Mouse (Mus musculus) ovary, postnatal 36 days (tissue): ENCODE measurements around the gene Snrpa.

Experiments used
- DNase-seq: peaks from one replicate; pipeline ENCODE4 v3.0.0; 2022; ENCODE audit warnings: low spot score, mixed read lengths

Gene Snrpa

DNA sequence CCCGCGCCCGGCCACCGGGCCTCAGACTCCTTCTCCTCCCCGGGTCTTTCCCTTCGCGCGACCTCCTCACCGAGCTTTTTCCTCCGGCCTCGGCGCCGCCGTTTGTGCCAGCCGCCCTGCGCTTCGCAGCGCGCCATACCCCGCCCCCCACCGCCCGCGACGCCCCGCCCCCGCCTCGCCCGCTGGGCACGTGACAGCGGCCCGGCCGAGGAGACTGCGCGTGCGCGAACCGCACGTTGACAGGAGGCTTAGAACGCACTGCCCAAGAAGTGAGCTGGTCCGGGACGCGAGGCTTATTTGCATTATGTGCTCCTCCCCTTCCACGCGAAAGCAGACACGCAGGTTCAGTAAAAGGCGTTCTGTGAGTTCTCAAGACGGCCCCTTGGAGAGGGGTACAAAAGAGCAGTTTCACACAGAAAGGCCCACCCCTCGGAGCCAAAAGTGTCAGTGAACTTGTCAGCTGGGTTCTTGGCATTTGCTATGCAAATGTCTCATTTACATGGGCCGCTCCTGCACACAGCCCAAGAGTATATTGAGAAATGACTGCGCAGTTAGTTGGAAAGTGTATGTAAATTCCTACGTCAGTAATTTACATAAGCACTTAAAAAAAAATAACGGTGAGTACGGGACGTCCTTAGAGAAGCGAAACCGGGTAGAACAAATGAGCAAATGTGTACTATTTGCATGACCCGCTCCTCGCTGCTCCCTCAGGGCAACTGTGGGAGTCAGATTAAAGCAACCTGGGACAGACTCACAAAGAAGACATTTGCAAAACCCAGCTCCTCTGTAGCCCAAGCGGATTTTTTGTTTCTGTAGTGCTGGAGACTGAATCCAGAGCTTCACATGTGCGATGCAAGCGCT lies 29.2 kb downstream of the Snrpa start, which contains the start of gene Egln2:
Egln2 (minus strand) TSS at position 189 of the 861 bp plus-strand sequence.
- DNase-seq = peak; percentile 93

DNA sequence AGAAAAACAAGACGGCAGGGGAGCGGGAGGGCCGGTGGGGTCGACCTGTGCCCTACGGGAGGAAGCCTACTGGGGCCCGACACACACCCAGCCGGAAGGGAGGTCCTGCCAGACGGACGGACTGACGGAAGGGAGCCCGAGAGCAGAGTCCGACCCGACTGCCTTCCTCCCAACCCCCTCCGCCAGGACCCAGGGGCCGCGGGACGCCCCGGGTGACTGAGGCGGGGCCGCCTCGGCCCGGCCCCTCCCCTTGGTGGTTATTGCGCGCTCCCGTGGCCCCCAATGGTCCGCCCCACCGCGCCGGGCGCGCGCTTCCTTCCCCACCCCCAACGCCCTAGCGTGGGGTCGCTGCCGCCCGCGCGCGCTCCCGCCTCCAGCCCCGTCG lies 29.9 kb downstream of the Snrpa start:
- peak; percentile 88 for DNase-seq

DNA sequence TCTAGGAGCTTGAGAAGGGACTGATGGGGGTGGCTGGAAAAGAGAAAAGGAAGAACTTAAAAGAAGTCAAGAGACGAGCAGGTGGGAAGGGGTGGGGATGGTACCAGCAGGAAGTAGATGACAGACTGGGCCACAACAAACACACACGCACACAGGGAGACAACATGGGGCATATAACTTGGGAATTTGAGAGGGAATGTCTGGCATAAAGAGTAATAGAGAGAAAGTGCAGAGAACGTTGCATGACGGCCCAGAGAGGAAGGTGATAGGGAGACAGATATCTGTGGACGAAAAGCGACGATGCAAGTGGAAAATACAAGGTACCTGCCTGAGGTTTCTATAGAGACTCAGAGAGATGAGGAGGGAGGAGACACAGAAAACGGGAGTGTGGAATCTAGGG lies 30.4 kb downstream of the Snrpa start:
- no peak for DNase-seq

DNA sequence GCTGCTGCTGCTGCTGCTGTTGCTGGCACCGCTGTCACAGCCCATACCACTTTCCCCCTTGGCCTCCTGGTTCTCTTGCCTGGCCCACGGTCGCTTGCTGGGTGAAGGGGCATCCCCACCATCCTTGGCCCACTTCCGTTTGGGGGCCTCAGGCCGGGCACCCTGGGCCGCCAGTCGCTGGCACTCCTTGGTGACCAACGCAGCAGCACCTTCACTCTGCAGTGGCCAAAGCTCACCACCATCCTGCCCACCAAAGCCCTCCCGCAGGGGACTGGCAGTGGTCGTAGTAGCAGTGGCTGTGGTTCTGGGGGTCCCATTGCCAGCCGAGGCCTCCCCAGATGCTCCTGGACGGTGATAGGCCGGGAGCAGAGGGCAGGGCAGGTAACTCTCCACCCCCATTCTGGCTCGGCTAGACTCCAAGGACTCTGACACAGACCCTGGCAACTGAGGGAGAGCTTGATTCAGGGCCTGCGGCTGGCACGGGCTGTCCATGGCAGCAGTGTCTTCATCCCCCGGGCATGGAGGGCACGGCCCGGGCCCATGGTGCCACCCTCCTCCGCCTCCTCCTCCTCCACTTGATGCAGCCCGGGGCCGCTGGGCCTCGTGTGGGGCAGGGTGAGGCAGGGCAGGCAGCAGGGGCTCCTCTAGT lies 30.9 kb downstream of the Snrpa start:
- DNase-seq = peak; percentile 50

DNA sequence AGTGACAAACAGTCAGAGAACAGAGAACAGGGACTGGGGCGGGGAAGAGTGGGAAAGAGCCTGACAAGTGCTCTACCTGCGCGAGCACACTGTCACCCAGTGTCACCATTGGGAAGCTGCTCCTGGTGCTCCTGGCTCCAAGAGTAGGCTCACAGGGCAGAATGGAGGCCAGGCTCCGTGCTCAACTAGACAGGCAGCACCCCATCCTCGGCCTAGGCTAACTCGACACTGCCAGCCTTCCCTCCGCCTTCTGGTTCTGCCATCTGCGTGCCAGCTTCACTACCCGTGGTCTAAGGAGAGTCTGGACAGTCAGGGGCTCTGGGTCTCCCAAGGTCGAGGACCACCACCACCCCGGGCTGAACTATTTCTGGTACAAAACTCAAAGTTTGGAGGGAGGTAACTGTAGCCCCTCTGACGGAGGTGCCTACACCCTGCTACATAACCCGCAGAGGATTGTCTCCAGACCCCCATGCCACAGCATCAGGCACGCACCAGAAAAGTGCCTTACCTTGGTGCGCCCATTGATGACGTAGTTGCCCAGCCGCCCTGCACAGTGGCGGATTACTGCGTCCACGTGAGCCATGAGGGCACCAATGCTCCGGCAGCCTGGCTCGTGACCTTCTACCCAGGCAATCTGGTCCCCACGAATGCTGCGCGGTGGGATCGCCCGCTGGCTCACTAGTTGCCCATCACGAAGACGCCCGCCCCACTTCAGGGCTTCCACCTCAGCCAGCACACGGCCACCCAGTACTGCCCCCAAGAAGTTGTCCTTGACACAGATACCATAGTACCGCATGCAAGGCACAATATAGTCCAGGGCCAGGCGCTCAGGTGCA lies 31.7 kb downstream of the Snrpa start:
- DNase-seq = no peak

DNA sequence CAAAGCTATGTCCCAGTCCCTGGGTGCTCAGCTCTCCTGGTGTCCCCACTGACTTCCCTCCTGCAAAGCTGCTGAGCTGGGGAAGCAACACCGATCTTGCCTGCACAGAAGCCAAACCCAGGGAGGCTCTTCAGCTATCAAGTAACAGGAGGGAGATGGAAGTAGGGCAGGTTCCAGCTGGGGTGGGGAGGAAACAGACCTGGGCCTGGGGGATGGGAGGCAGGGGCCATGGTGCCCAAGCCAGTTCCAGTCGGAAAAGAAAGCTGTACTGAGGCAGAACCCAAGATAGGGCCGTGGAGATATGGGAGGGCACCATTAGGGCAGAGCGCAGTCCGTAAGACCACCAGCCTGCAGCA lies 32.6 kb downstream of the Snrpa start:
- DNase-seq = no peak

DNA sequence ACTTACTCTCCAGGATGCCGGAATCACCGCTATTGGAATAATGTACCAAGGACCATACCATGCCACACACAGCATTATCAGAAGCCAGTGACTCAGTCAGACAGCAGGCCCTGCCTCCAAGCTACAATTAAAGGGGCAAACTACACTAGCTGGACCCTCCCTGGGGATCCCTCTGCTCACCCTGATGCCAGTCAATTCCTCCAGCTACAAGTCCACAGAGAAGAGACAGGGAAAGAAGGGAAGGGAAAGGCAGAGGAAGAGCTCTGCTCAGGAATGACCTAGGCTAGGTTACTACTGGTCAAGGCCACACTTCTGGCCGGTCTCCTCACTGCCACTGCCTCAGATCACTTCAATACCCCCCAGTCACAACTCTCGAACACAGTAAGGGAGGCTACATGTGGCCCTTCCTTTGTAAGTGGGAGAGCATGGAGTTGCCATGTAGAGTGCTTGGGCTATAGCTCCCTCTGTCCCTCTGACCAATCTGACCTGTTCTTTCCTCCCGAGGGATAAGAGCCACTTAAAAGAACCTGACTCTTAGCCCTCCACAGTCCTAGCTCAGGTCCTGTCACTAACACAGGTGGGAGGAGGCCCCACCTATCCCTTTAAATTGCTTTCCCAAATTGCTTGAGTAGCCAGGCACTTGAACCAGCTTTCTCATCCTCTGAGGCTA lies 33.2 kb downstream of the Snrpa start:
- DNase-seq = no peak

DNA sequence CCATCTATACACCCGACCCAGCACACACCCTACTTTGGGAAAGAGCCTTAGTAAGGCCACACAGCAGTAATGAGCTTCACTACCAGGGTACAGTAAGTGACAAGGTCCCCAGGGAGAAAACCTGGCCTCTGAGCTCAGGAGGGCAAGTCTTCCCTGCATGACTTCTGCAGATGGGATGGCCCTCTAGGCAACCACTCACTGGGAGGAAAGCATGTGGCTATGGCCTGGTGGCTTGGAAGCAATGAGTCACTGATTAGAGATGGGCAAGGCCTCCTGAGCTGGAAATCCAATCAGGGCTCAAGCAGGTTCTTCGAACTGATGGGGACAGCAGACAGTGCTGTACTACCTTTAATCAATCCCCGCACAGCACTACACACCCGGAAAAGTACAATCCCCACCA lies 34.3 kb downstream of the Snrpa start:
- no peak for DNase-seq

DNA sequence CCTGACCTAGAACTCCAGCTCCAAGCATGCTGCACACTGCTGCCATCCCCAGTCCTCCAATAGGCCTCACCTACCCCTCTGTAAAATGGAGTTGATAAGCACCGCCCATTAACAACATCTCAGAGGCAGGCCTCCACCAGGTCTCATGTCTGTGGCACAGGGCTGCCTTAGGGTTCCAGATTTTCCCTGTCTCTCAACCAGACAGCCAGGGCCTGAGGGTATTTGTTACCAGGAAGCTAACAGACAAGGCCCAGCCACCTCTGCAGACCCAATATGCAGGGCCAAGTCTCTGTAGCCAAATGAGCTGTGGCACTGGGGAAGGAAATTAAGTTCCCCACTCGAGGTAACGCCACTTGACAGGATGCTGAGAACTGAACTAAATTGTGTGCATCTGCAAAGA lies 35.1 kb downstream of the Snrpa start:
- no peak for DNase-seq

DNA sequence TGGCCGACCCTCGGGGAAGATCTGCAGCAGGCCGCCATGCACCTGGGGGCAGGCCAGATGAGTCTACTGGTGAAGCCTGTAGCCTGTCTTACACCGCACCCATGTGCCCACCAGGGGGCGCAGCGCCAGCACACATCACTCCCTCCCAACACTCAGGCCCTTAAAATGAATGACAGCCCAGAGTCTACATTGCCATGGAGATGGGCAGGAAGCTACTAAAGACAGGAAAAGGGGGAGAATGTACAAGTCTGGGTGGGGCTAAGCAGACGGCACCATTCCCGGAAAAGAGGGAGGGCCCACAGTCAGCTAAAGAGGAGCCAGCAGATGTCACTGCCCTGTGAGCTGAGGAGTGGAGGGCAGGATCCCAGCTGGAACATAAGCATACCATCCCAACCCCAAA lies 36.2 kb downstream of the Snrpa start:
- peak; percentile 81 for DNase-seq

DNA sequence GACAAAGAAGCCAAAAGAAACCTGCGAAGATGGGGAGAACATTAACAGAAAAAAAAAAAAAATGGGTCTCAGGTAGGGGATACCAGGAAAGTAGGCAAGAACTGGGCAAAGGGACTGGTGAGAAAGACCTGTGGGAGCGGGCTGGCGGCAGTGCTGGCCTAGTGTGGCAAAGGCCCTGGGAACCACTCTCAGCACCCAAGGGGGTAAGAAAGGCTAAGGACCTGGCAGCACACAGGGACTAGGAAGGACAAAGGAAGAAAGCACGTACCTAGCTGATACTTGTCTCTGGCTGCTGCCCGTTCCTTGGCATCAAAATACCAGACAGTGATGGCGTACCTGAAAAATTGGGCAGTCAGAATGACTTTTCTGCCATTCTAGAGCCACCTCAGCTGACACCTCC lies 36.8 kb downstream of the Snrpa start:
- DNase-seq = no peak

DNA sequence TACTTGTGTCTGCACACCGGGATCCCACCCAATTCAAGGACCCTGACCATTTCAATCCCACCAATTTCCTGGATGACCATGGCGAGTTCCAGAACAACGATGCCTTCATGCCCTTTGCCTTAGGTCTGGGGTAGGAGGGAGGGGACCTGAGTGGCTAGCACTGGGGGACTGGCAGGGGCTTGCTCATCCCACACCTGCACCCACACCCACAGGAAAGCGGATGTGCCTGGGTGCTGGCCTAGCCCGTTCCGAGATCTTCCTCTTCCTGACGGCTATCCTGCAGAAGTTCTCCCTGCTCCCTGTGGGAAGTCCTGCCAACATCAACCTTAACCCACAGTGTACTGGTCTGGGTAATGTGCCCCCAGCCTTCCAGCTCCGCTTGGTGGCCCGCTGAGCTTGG lies 37.9 kb downstream of the Snrpa start:
- DNase-seq = no peak

DNA sequence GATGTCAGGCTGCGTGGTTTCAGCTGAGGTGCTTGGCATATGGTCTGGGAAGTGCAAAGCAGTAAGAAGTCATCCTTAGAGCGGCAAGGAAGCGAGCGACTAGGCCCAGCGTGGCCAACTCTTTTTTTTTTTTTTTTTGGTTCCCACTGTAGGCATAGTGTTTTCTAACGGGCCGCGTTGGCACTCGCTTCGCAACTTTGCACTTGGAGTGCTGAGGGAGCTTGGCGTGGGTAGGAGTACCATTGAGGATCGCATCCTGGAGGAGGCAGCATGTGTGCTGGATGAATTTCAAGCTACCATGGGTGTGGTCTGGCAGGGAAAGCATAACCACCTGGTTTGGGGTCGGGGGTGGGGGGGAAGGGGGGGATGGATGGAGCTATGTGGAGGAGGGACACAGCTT lies 40.1 kb downstream of the Snrpa start:
- DNase-seq = no peak

DNA sequence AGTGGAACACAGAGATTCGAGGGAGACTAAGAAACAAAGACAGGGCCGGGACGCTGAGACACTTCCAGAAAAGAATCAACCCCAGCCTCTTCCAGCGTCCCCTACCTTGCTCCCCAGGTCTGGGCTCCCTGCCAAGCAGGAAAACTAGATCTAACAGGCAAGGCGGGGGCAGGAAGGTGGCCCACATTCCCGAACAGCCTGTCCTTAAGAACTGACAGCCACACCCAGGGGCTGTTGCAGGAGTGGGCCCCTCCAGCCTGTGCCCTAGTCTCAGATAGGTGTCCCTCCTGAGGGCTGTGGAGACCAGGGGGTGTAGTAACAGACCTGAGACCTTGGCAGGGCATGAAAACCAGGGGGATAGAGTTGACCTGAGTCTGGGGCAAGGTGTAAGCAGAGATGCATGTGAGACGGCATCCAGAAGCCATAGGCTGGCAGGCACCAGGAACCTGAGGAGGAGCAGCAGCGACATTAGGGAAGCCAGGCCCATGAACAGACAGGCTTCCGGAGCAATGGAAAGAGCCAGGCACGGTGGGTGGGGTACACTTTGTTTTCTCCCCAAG lies 42.8 kb downstream of the Snrpa start, which contains the start of gene Cyp2t4:
Cyp2t4 (plus strand) TSS at position 510 of the 560 bp plus-strand sequence.
- DNase-seq = no peak
